Mouse (Mus musculus) lung, postnatal 0 days (tissue): ENCODE results near the gene Cdc14b.

ENCODE experiments used
- CTCF ChIP-seq: IDR thresholded peaks from 2 replicates; pipeline ENCODE4 v1.5.1; 2016; ENCODE audit warnings: antibody characterized with exemption, mild to moderate bottlenecking
- EP300 ChIP-seq: IDR thresholded peaks from 2 replicates; pipeline ENCODE4 v1.6.1; 2016; ENCODE audit warnings: antibody characterized with exemption, mild to moderate bottlenecking, control low read depth

DNA sequence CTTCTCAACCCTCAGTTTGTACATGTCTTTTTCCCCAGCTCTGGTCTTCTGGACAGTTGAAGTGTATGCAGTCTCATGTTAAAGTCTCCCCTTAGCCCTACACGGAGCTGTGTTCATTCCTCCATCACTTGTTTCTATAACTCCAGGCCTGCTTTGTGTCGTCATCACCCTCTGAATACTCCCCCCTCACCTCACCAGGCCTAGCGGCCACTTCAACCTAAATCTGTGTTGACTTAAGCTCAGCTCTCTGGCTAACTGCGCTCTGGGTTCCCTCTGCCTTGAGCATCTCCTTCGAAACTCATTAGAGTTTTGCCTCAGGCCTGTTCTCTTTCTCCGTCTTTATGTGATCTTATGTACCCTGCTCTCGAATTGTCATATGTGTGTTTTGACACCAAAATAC lies 97.1 kb downstream of the Cdc14b start:
- no peak for TF ChIP-seq CTCF
- TF ChIP-seq EP300: no peak
